Mouse (Mus musculus): Measurements from ENCODE around the gene Bach2.

Bach2 gene

GRCm38 (mm10) chr4:32238366-32238854 is at the start of gene Bach2:
Gene Bach2, plus strand, starts transcription at chr4:32238804.
- in situ Hi-C loops (cut with MboI): no loop called here

GRCm38 (mm10) chr4:32189416-32190036 is 49.1 kb upstream of the Bach2 start:
- in situ Hi-C loops (cut with MboI): no loop called here

- in situ Hi-C loops (cut with MboI): no loop called here
These were observed 48.1 kb upstream of the Bach2 start for GRCm38 (mm10) chr4:32190506-32190905.

- in situ Hi-C loops (cut with MboI): no loop called here
These were observed 42.4 kb upstream of the Bach2 start for GRCm38 (mm10) chr4:32195945-32196921.

- in situ Hi-C loops (cut with MboI): no loop called here
These were observed 40.6 kb upstream of the Bach2 start for GRCm38 (mm10) chr4:32198031-32198430.

GRCm38 (mm10) chr4:32198589-32198988 is 40.0 kb upstream of the Bach2 start:
- in situ Hi-C loops (cut with MboI): no loop called here

GRCm38 (mm10) chr4:32199156-32199555 is 39.4 kb upstream of the Bach2 start:
- in situ Hi-C loops (cut with MboI): no loop called here

GRCm38 (mm10) chr4:32201114-32201513 is 37.5 kb upstream of the Bach2 start:
- in situ Hi-C loops (cut with MboI): no loop called here

GRCm38 (mm10) chr4:32202362-32202761 is 36.2 kb upstream of the Bach2 start:
- in situ Hi-C loops (cut with MboI): no loop called here

- in situ Hi-C loops (cut with MboI): no loop called here
These were observed 33.8 kb upstream of the Bach2 start for GRCm38 (mm10) chr4:32204819-32205218.

- in situ Hi-C loops (cut with MboI): no loop called here
These were observed 32.8 kb upstream of the Bach2 start for GRCm38 (mm10) chr4:32205825-32206224.

GRCm38 (mm10) chr4:32209995-32210394 is 28.6 kb upstream of the Bach2 start:
- in situ Hi-C loops (cut with MboI): no loop called here

GRCm38 (mm10) chr4:32210424-32211184 is 28.0 kb upstream of the Bach2 start:
- in situ Hi-C loops (cut with MboI): no loop called here

GRCm38 (mm10) chr4:32212593-32212992 is 26.0 kb upstream of the Bach2 start:
- in situ Hi-C loops (cut with MboI): no loop called here

GRCm38 (mm10) chr4:32216466-32216865 is 22.1 kb upstream of the Bach2 start:
- in situ Hi-C loops (cut with MboI): loop anchor here (5.0 kb wide), 1 partner anchor 44 kb away; no protein-coding TSS in a partner anchor

- in situ Hi-C loops (cut with MboI): loop anchor here (5.0 kb wide), 1 partner anchor 45 kb away; no protein-coding TSS in a partner anchor
These were observed 21.6 kb upstream of the Bach2 start for GRCm38 (mm10) chr4:32217016-32217415.

GRCm38 (mm10) chr4:32217593-32217992 is 21.0 kb upstream of the Bach2 start:
- in situ Hi-C loops (cut with MboI): loop anchor here (5.0 kb wide), 1 partner anchor 45 kb away; no protein-coding TSS in a partner anchor

- in situ Hi-C loops (cut with MboI): loop anchor here (5.0 kb wide), 1 partner anchor 46 kb away; no protein-coding TSS in a partner anchor
These were observed 20.2 kb upstream of the Bach2 start for GRCm38 (mm10) chr4:32218371-32218770.

- in situ Hi-C loops (cut with MboI): loop anchor here (5.0 kb wide), 1 partner anchor 47 kb away; no protein-coding TSS in a partner anchor
These were observed 19.0 kb upstream of the Bach2 start for GRCm38 (mm10) chr4:32219428-32220128.

- in situ Hi-C loops (cut with MboI): no loop called here
These were observed 18.5 kb upstream of the Bach2 start for GRCm38 (mm10) chr4:32220129-32220491.

GRCm38 (mm10) chr4:32220961-32221360 is 17.6 kb upstream of the Bach2 start:
- in situ Hi-C loops (cut with MboI): no loop called here
